Mouse (Mus musculus): ENCODE data around the gene Fam189a1. TPM values are rescaled to one million over a fixed set of nuclear protein-coding genes. Genes with fewer than 3 reads are reported as not detected.

Gene Fam189a1
- polyA plus RNA-seq, 1 experiment from 2014 or later: 0.65 TPM

DNA sequence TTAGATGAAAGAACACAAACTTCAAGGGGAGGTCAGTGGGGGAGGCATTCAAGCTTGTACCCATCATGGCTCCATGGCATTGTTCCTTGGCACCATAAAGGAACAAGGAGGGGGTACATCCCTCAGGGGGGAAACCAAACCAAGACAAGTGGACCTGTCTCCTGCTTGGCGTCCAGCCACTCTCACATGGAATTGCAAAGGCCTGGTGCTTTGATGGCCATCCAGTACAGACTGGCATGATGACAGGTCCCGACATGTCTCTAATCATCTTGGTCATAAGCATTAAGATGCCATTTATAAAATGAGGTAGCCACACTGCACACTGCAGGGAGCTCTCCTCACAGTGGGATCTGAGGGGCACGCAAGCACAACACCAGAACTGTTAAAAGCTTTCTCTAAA lies 41.0 kb downstream of the Fam189a1 start:
- Histone ChIP-seq H3K9ac (ENCODE audit: low read depth, low read length) (no peak overlapping the region), H3K4me1 (ENCODE audit: control insufficient read depth, insufficient read depth, low read length) (no peaks in the 10 kb centered on the region), H3K27ac (ENCODE audit: low read depth, low read length) (no peak overlapping the region), H3K27me3 (ENCODE audit: control insufficient read depth, insufficient read depth, low read length) (no peaks in the 10 kb centered on the region), H3K4me3 (ENCODE audit: low read length) (no peak overlapping the region), H3K36me3 (ENCODE audit: control insufficient read depth, insufficient read depth, low read length) (no peaks in the 10 kb centered on the region), H3K4me2 (replicated peaks; ENCODE audit: low read depth, low read length) (no peak overlapping the region), H3K9me3 (ENCODE audit: control insufficient read depth, low read length) (no peaks in the 10 kb centered on the region)
- WGBS: 87% methylated on average over 3 of the region's 3 CpGs
- no peak for ATAC-seq (ENCODE audit: low FRiP score, low TSS enrichment)

DNA sequence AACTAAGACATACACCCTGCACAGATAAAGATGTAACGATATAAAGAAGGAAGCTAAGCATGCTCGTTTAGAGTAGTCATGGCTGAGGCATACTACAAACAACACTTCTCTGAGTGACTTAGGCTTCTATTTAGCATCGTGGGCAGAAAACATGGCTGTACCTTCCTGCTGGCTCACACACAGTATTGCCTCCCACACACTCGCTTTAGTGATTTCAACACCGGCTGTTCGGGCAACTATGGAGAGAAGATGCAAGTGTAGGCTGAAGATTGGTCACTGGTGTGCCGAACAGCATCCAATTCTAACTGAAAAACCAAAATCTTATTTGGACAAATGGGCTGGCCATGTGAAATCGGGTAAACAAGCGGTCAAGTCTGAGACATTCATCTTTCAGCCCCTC lies 44.7 kb downstream of the Fam189a1 start:
- Histone ChIP-seq H3K4me3 (ENCODE audit: low read length) (no peak overlapping the region), H3K27ac (ENCODE audit: low read depth, low read length) (no peak overlapping the region), H3K36me3 (ENCODE audit: control insufficient read depth, insufficient read depth, low read length) (no peaks in the 10 kb centered on the region), H3K9me3 (ENCODE audit: control insufficient read depth, low read length) (no peaks in the 10 kb centered on the region), H3K4me2 (replicated peaks; ENCODE audit: low read depth, low read length) (no peak overlapping the region), H3K4me1 (ENCODE audit: control insufficient read depth, insufficient read depth, low read length) (no peaks in the 10 kb centered on the region), H3K27me3 (ENCODE audit: control insufficient read depth, insufficient read depth, low read length) (no peaks in the 10 kb centered on the region), H3K9ac (ENCODE audit: low read depth, low read length) (no peak overlapping the region)
- ATAC-seq (ENCODE audit: low FRiP score, low TSS enrichment): no peak
- 89% methylated on average over 9 of the region's 9 CpGs for WGBS

GRCm38 (mm10) chr7:65105566-65105965 lies 50.8 kb downstream of the Fam189a1 start:
- Histone ChIP-seq H3K4me1 (ENCODE audit: control insufficient read depth, insufficient read depth, low read length) (no peaks in the 10 kb centered on the region), H3K4me2 (replicated peaks; ENCODE audit: low read depth, low read length) (no peak overlapping the region), H3K27ac (ENCODE audit: low read depth, low read length) (no peak overlapping the region), H3K9ac (ENCODE audit: low read depth, low read length) (no peak overlapping the region), H3K27me3 (ENCODE audit: control insufficient read depth, insufficient read depth, low read length) (no peaks in the 10 kb centered on the region), H3K9me3 (ENCODE audit: control insufficient read depth, low read length) (no peaks in the 10 kb centered on the region), H3K36me3 (ENCODE audit: control insufficient read depth, insufficient read depth, low read length) (no peaks in the 10 kb centered on the region), H3K4me3 (ENCODE audit: low read length) (no peak overlapping the region)
- WGBS: 93% methylated on average over 3 of the region's 3 CpGs
- no peak for ATAC-seq (ENCODE audit: low FRiP score, low TSS enrichment)

DNA sequence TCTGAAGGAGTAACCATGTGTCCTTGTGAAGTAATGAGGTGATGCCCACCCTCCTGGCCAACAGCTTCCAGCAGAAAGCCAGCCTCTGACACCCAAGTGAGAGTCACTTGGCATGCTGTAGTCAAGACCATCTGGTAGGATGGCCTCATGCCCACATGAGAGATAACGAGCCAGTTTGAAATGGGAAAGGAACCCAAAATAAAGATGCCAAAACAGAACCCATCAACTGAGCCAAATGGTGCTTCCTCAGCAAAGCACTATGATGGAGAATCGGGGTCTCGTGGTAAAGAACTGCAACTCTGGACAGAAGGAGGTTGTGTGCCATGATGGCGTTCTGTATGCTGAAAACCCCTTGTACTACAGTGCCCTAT lies 51.3 kb downstream of the Fam189a1 start:
- Histone ChIP-seq H3K9ac (ENCODE audit: low read depth, low read length) (no peak overlapping the region), H3K4me3 (ENCODE audit: low read length) (no peak overlapping the region), H3K4me2 (replicated peaks; ENCODE audit: low read depth, low read length) (no peak overlapping the region), H3K36me3 (ENCODE audit: control insufficient read depth, insufficient read depth, low read length) (no peaks in the 10 kb centered on the region), H3K4me1 (ENCODE audit: control insufficient read depth, insufficient read depth, low read length) (no peaks in the 10 kb centered on the region), H3K27ac (ENCODE audit: low read depth, low read length) (no peak overlapping the region), H3K27me3 (ENCODE audit: control insufficient read depth, insufficient read depth, low read length) (no peaks in the 10 kb centered on the region), H3K9me3 (ENCODE audit: control insufficient read depth, low read length) (no peaks in the 10 kb centered on the region)
- 90% methylated on average over 4 of the region's 4 CpGs for WGBS
- no peak for ATAC-seq (ENCODE audit: low FRiP score, low TSS enrichment)

- Histone ChIP-seq H3K4me1 (ENCODE audit: control insufficient read depth, insufficient read depth, low read length) (no peaks in the 10 kb centered on the region), H3K36me3 (ENCODE audit: control insufficient read depth, insufficient read depth, low read length) (no peaks in the 10 kb centered on the region), H3K9me3 (ENCODE audit: control insufficient read depth, low read length) (no peaks in the 10 kb centered on the region), H3K9ac (ENCODE audit: low read depth, low read length) (no peak overlapping the region), H3K4me3 (ENCODE audit: low read length) (no peak overlapping the region), H3K27me3 (ENCODE audit: control insufficient read depth, insufficient read depth, low read length) (no peaks in the 10 kb centered on the region), H3K4me2 (replicated peaks; ENCODE audit: low read depth, low read length) (no peak overlapping the region), H3K27ac (ENCODE audit: low read depth, low read length) (no peak overlapping the region)
- WGBS: 83% methylated on average over 17 of the region's 17 CpGs
- ATAC-seq (ENCODE audit: low FRiP score, low TSS enrichment): no peak
These were observed 51.9 kb downstream of the Fam189a1 start for GRCm38 (mm10) chr7:65104207-65105096.

- 90% methylated on average over 2 of the region's 2 CpGs for WGBS
- H3K27ac ChIP-seq (ENCODE audit: low read depth, low read length): no peak overlapping the region
- H3K4me3 ChIP-seq (ENCODE audit: low read length): no peak overlapping the region
- H3K4me2 ChIP-seq (replicated peaks; ENCODE audit: low read depth, low read length): no peak overlapping the region
- no peaks in the 10 kb centered on the region for H3K9me3 ChIP-seq (ENCODE audit: control insufficient read depth, low read length)
- H3K27me3 ChIP-seq (ENCODE audit: control insufficient read depth, insufficient read depth, low read length): no peaks in the 10 kb centered on the region
- H3K4me1 ChIP-seq (ENCODE audit: control insufficient read depth, insufficient read depth, low read length): no peaks in the 10 kb centered on the region
- no peak overlapping the region for H3K9ac ChIP-seq (ENCODE audit: low read depth, low read length)
- no peaks in the 10 kb centered on the region for H3K36me3 ChIP-seq (ENCODE audit: control insufficient read depth, insufficient read depth, low read length)
- no peak for ATAC-seq (ENCODE audit: low FRiP score, low TSS enrichment)
These were observed 54.7 kb downstream of the Fam189a1 start for GRCm38 (mm10) chr7:65101661-65102060.

- Histone ChIP-seq H3K27ac (ENCODE audit: low read depth, low read length) (no peak overlapping the region), H3K27me3 (ENCODE audit: control insufficient read depth, insufficient read depth, low read length) (no peaks in the 10 kb centered on the region), H3K36me3 (ENCODE audit: control insufficient read depth, insufficient read depth, low read length) (no peaks in the 10 kb centered on the region), H3K9ac (ENCODE audit: low read depth, low read length) (no peak overlapping the region), H3K4me3 (ENCODE audit: low read length) (no peak overlapping the region), H3K4me1 (ENCODE audit: control insufficient read depth, insufficient read depth, low read length) (no peaks in the 10 kb centered on the region), H3K9me3 (ENCODE audit: control insufficient read depth, low read length) (no peaks in the 10 kb centered on the region), H3K4me2 (replicated peaks; ENCODE audit: low read depth, low read length) (no peak overlapping the region)
- WGBS: 91% methylated on average over 14 of the region's 14 CpGs
- ATAC-seq (ENCODE audit: low FRiP score, low TSS enrichment): no peak
These were observed 58.7 kb downstream of the Fam189a1 start for GRCm38 (mm10) chr7:65097708-65098107.

- H3K9ac ChIP-seq (ENCODE audit: low read depth, low read length): no peak overlapping the region
- H3K9me3 ChIP-seq (ENCODE audit: control insufficient read depth, low read length): no peaks in the 10 kb centered on the region
- 27% methylated on average over 5 of the region's 5 CpGs for WGBS
- H3K27ac ChIP-seq (ENCODE audit: low read depth, low read length): no peak overlapping the region
- no peak overlapping the region for H3K4me3 ChIP-seq (ENCODE audit: low read length)
- H3K36me3 ChIP-seq (ENCODE audit: control insufficient read depth, insufficient read depth, low read length): no peaks in the 10 kb centered on the region
- H3K4me1 ChIP-seq (ENCODE audit: control insufficient read depth, insufficient read depth, low read length): no peaks in the 10 kb centered on the region
- H3K4me2 ChIP-seq (replicated peaks; ENCODE audit: low read depth, low read length): no peak overlapping the region
- no peaks in the 10 kb centered on the region for H3K27me3 ChIP-seq (ENCODE audit: control insufficient read depth, insufficient read depth, low read length)
- ATAC-seq (ENCODE audit: low FRiP score, low TSS enrichment): peak; percentile 90
These were observed 60.7 kb downstream of the Fam189a1 start for GRCm38 (mm10) chr7:65095631-65096107.

- H3K36me3 ChIP-seq (ENCODE audit: control insufficient read depth, insufficient read depth, low read length): no peaks in the 10 kb centered on the region
These were observed 63.1 kb downstream of the Fam189a1 start for GRCm38 (mm10) chr7:65093314-65093713.

More at GRCm38 (mm10) chr7:65093314-65093713, 63.1 kb downstream of the Fam189a1 start:
- H3K27ac ChIP-seq (ENCODE audit: low read depth, low read length): no peak overlapping the region
- 77% methylated on average over 4 of the region's 4 CpGs for WGBS
- no peak overlapping the region for H3K4me2 ChIP-seq (replicated peaks; ENCODE audit: low read depth, low read length)
- no peaks in the 10 kb centered on the region for H3K4me1 ChIP-seq (ENCODE audit: control insufficient read depth, insufficient read depth, low read length)
- H3K9ac ChIP-seq (ENCODE audit: low read depth, low read length): no peak overlapping the region
- ATAC-seq (ENCODE audit: low FRiP score, low TSS enrichment): no peak
- no peaks in the 10 kb centered on the region for H3K27me3 ChIP-seq (ENCODE audit: control insufficient read depth, insufficient read depth, low read length)
- H3K4me3 ChIP-seq (ENCODE audit: low read length): no peak overlapping the region
- no peaks in the 10 kb centered on the region for H3K9me3 ChIP-seq (ENCODE audit: control insufficient read depth, low read length)
